Mouse (Mus musculus) midbrain, embryonic 14.5 days (tissue): ENCODE measurements at regions not wholly inside any gene's neighbourhood (a gene's known extent, or its start where the extent isn't known, plus 50 kb on each side); places are given as distances from the start of the nearest gene placed in this dataset.
A peak's percentile ranks its signal among the peaks of the same experiment; 100 is the strongest.

Experiments used
- ATAC-seq: fragments of 200-750 bp; cut with Nextera tagmentation; 2 replicates; pipeline ENCODE4 v1.8.0; 2017; ENCODE audit warnings: moderate number of reproducible peaks, moderate library complexity; ENCODE audit not compliant: low FRiP score, low TSS enrichment
- DNase-seq: peaks from one replicate; pipeline ENCODE4 v3.0.0-alpha.2; 2015
- H3K27ac ChIP-seq: fragments of 300-500 bp; sonication (generic); replicated peaks from 2 replicates; pipeline ENCODE4 v1.5.1; 2014; ENCODE audit warnings: mild to moderate bottlenecking, low read depth, low read length, moderate library complexity
- H3K27me3 ChIP-seq: fragments of 300-500 bp; sonication (generic); 2 replicates; pipeline ENCODE4 v1.6.1; 2014; ENCODE audit warnings: low read length, control low read depth, mixed read lengths; ENCODE audit not compliant: control insufficient read depth, insufficient read depth
- H3K36me3 ChIP-seq: fragments of 300-500 bp; sonication (generic); 2 replicates; pipeline ENCODE4 v1.6.1; 2014; ENCODE audit warnings: low read length, control low read depth; ENCODE audit not compliant: control insufficient read depth, insufficient read depth
- H3K4me1 ChIP-seq: fragments of 300-500 bp; sonication (generic); 2 replicates; pipeline ENCODE4 v1.6.1; 2014; ENCODE audit warnings: mild to moderate bottlenecking, antibody characterized with exemption, low read length, control low read depth; ENCODE audit not compliant: control insufficient read depth, insufficient read depth
- H3K4me2 ChIP-seq: fragments of 300-500 bp; sonication (generic); 2 replicates; pipeline ENCODE4 v1.6.1; 2014; ENCODE audit warnings: mild to moderate bottlenecking, low read length, moderate library complexity
- H3K4me3 ChIP-seq: fragments of 300-500 bp; sonication (generic); replicated peaks from 2 replicates; pipeline ENCODE4 v1.5.1; 2014; ENCODE audit warnings: low read depth, low read length
- H3K9ac ChIP-seq: fragments of 300-500 bp; sonication (generic); replicated peaks from 2 replicates; pipeline ENCODE4 v1.6.1; 2014; ENCODE audit warnings: mild to moderate bottlenecking, low read length, moderate library complexity
- H3K9me3 ChIP-seq: fragments of 300-500 bp; sonication (generic); 2 replicates; pipeline ENCODE4 v1.6.1; 2016; ENCODE audit warnings: low read length, control low read depth, mixed read lengths; ENCODE audit not compliant: control insufficient read depth
- WGBS: fragments of 180-500 bp; shearing (Covaris S2); extraction: QIAGEN DNeasy Blood & Tissue Kit; methylation state at CpG from one replicate; pipeline ENCODE4 v1.1.7; 2014; 5-methylcytosine and 5-hydroxymethylcytosine counted together

- no peak for ATAC-seq
- peak; percentile 85 for DNase-seq
- Histone ChIP-seq H3K4me2 (no peak overlapping the region), H3K4me3 (no peak overlapping the region), H3K9me3 (no peaks in the 10 kb centered on the region), H3K36me3 (no peaks in the 10 kb centered on the region), H3K27me3 (no peaks in the 10 kb centered on the region), H3K4me1 (no peaks in the 10 kb centered on the region), H3K27ac (no peak overlapping the region), H3K9ac (no peak overlapping the region)
- 16% methylated on average over 13 of the region's 13 CpGs for WGBS
Measured at GRCm38 (mm10) chr16:95647854-95648253, 54.0 kb upstream of the Ets2 start.

GRCm38 (mm10) chr16:95642784-95643590 is 56.6 kb upstream of the Erg start:
- Histone ChIP-seq H3K27me3 (no peaks in the 10 kb centered on the region), H3K27ac (no peak overlapping the region), H3K4me3 (no peak overlapping the region), H3K36me3 (no peaks in the 10 kb centered on the region), H3K4me2 (no peak overlapping the region), H3K4me1 (no peaks in the 10 kb centered on the region), H3K9me3 (no peaks in the 10 kb centered on the region), H3K9ac (no peak overlapping the region)
- no peak for ATAC-seq
- WGBS, result 88% methylated on average over 15 of the region's 15 CpGs
- no peak for DNase-seq

- no peaks in the 10 kb centered on the region for H3K27me3 ChIP-seq
- no peak for ATAC-seq
- H3K9me3 ChIP-seq, result no peaks in the 10 kb centered on the region
- no peak for DNase-seq
- no peak overlapping the region for H3K9ac ChIP-seq
- no peak overlapping the region for H3K4me2 ChIP-seq
- H3K36me3 ChIP-seq, result no peaks in the 10 kb centered on the region
- 90% methylated on average over 3 of the region's 3 CpGs for WGBS
- H3K4me3 ChIP-seq, result no peak overlapping the region
- H3K27ac ChIP-seq, result no peak overlapping the region
- H3K4me1 ChIP-seq, result no peaks in the 10 kb centered on the region
Measured at GRCm38 (mm10) chr16:95640670-95641069, 54.3 kb upstream of the Erg start.

- Histone ChIP-seq H3K4me2 (no peak overlapping the region), H3K4me1 (no peaks in the 10 kb centered on the region), H3K9me3 (no peaks in the 10 kb centered on the region), H3K36me3 (no peaks in the 10 kb centered on the region), H3K9ac (no peak overlapping the region), H3K4me3 (no peak overlapping the region), H3K27me3 (no peaks in the 10 kb centered on the region), H3K27ac (no peak overlapping the region)
- DNase-seq (no peak), ATAC-seq (no peak)
- 92% methylated on average over 3 of the region's 3 CpGs for WGBS
Measured at GRCm38 (mm10) chr16:95639677-95640076, 53.3 kb upstream of the Erg start.

GRCm38 (mm10) chr16:95637850-95638249 is 51.5 kb upstream of the Erg start:
- no peak overlapping the region for H3K27ac ChIP-seq
- DNase-seq (no peak), ATAC-seq (no peak)
- 82% methylated on average over 7 of the region's 7 CpGs for WGBS
- no peak overlapping the region for H3K4me3 ChIP-seq
- no peak overlapping the region for H3K9ac ChIP-seq
- no peaks in the 10 kb centered on the region for H3K4me1 ChIP-seq
- no peaks in the 10 kb centered on the region for H3K36me3 ChIP-seq
- no peak overlapping the region for H3K4me2 ChIP-seq
- no peaks in the 10 kb centered on the region for H3K9me3 ChIP-seq
- H3K27me3 ChIP-seq, result no peaks in the 10 kb centered on the region

GRCm38 (mm10) chr16:95636615-95637014 is 50.2 kb upstream of the Erg start:
- no peak for ATAC-seq
- no peak for DNase-seq
- Histone ChIP-seq H3K27ac (no peak overlapping the region), H3K4me2 (no peak overlapping the region), H3K27me3 (no peaks in the 10 kb centered on the region), H3K9ac (no peak overlapping the region), H3K4me3 (no peak overlapping the region), H3K9me3 (no peaks in the 10 kb centered on the region), H3K4me1 (no peaks in the 10 kb centered on the region), H3K36me3 (no peaks in the 10 kb centered on the region)
- WGBS, result 86% methylated on average over 7 of the region's 7 CpGs
